23 mouse cellular contexts compared by ENCODE assay signal in the genomic region with DNA sequence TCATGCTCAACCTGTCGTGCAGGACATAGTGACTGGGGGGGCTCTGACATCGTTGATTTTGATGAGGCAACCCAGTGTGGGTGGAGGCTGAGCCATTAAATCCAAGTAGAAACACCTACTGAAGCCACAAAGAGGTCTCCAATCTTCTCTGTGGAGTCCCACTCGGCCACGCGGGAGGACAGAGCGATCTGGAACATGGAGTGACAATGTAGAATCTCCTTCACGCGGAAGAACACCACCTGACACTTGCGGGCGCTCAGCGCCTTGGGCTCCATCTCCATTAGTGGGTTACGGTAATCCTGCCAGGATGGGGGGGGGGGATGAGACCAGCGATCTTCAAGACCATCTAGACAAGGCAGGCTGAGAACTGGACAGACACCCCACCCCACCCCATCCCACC.
"Had no signal": no experiment of that assay in that cellular context is flagged by ENCODE, and none has a peak within 500 bp of the region (broad histone marks: within the 10 kb centered on the region; RNA-seq: fewer than 3 reads in every experiment).

No protein-coding gene starts in this region.

- H3K9me3 ChIP-seq: heart, embryonic 10.5 days; heart, embryonic 12.5 days; hindbrain, embryonic 10.5 days; hindbrain, embryonic 13.5 days; hindbrain, embryonic 15.5 days; intestine, embryonic 15.5 days; limb, embryonic 10.5 days; limb, embryonic 12.5 days; liver, embryonic 13.5 days; liver, embryonic 15.5 days had no signal

- H3K27ac ChIP-seq: heart, embryonic 10.5 days; hindbrain, embryonic 10.5 days; hindbrain, embryonic 13.5 days; intestine, embryonic 15.5 days; layer of hippocampus, adult 2 months; left cerebral cortex, adult 2 months; limb, embryonic 10.5 days; limb, embryonic 12.5 days; liver, embryonic 13.5 days; liver, embryonic 15.5 days had no signal

- H3K27me3 ChIP-seq: heart, embryonic 12.5 days; hindbrain, embryonic 13.5 days; hindbrain, embryonic 15.5 days; intestine, embryonic 15.5 days; limb, embryonic 12.5 days; liver, embryonic 13.5 days; liver, embryonic 15.5 days had no signal

- H3K4me2 ChIP-seq: heart, embryonic 12.5 days; hindbrain, embryonic 13.5 days; hindbrain, embryonic 15.5 days; intestine, embryonic 15.5 days; limb, embryonic 12.5 days; liver, embryonic 11.5 days; liver, embryonic 13.5 days; liver, embryonic 15.5 days had no signal

- H3K36me3 ChIP-seq: liver, embryonic 15.5 days had no signal

- H3K9ac ChIP-seq: heart, embryonic 12.5 days; hindbrain, embryonic 13.5 days; hindbrain, embryonic 15.5 days; intestine, embryonic 15.5 days; limb, embryonic 12.5 days; liver, embryonic 13.5 days; liver, embryonic 15.5 days; liver, postnatal 0 days had no signal

- H3K4me3 ChIP-seq: heart, embryonic 10.5 days; heart, embryonic 12.5 days; hindbrain, embryonic 10.5 days; hindbrain, embryonic 13.5 days; hindbrain, embryonic 15.5 days; intestine, embryonic 15.5 days; layer of hippocampus, adult 2 months; left cerebral cortex, adult 2 months; limb, embryonic 10.5 days; limb, embryonic 12.5 days; liver, embryonic 13.5 days; liver, embryonic 15.5 days had no signal

- ATAC-seq: inflammation-experienced regulatory T-cells, adult 6 months; intestine, embryonic 15.5 days; intestine, postnatal 0 days; liver, postnatal 0 days had no signal

- DNase-seq: gastrocnemius, postnatal 14 days; kidney, adult 18-20 months; kidney, adult 8-10 months; kidney, postnatal 10 days; kidney, postnatal 25 days; kidney, postnatal 4 days; liver; liver, embryonic 13.5 days; liver, postnatal 0 days had no signal

- H3K4me1 ChIP-seq: intestine, embryonic 15.5 days; limb, embryonic 12.5 days had no signal
